Mouse (Mus musculus) cerebellum, adult 2 months (tissue): ENCODE results near the gene Grik4. TPM values are rescaled to one million over a fixed set of nuclear protein-coding genes. Genes with fewer than 3 reads are reported as not detected.

Experiments
- DNase-seq, 2 experiments: peaks; one replicate each; pipeline ENCODE4 v3.0.0; 2021
- H3K27ac ChIP-seq: fragments of 200-500 bp; 2 replicates; pipeline ENCODE4 v1.5.1; 2012; ENCODE audit warnings: low read length, control low read depth, inconsistent platforms; ENCODE audit not compliant: insufficient read depth
- H3K27me3 ChIP-seq: fragments of 200-500 bp; 2 replicates; pipeline ENCODE4 v1.6.1; 2012; ENCODE audit warnings: inconsistent platforms, mild to moderate bottlenecking, low read length, moderate library complexity; ENCODE audit not compliant: control insufficient read depth, insufficient read depth
- H3K4me1 ChIP-seq: fragments of 200-500 bp; 2 replicates; pipeline ENCODE4 v1.6.1; 2011; ENCODE audit warnings: low read length; ENCODE audit not compliant: control insufficient read depth, insufficient read depth
- H3K4me3 ChIP-seq: fragments of 200-500 bp; replicated peaks from 2 replicates; pipeline ENCODE3; 2011; ENCODE audit warnings: mild to moderate bottlenecking, low read depth, low read length, control low read depth; ENCODE audit not compliant: insufficient read depth
- CTCF ChIP-seq: fragments of 200-500 bp; IDR thresholded peaks from 2 replicates; pipeline ENCODE4 v1.5.1; 2011; ENCODE audit warnings: low read depth, mild to moderate bottlenecking, control low read depth, low read length, moderate library complexity, borderline replicate concordance; ENCODE audit not compliant: insufficient read depth
- POLR2A ChIP-seq: fragments of 200-500 bp; IDR thresholded peaks from 2 replicates; pipeline ENCODE4 v1.6.1; 2011; ENCODE audit warnings: low read length, control low read depth, borderline replicate concordance; ENCODE audit not compliant: insufficient read depth
- WGBS: fragments of 180-500 bp; shearing (Covaris S2); methylation state at CpG from one replicate; pipeline ENCODE4 v1.1.7; 2018; 5-methylcytosine and 5-hydroxymethylcytosine counted together
- polyA plus RNA-seq: library from polyadenylated mRNA; depleted of rRNA; stranded (reverse); fragments of >200 nt; gene quantifications from 2 replicates; pipeline ENCODE4 v1.2.3, GENCODE M21; 2012

Grik4 gene
- polyA plus RNA-seq, 1 experiment = 10.5 TPM

- TF ChIP-seq POLR2A (no peak), CTCF (no peak)
- H3K27me3 ChIP-seq = no peaks in the 10 kb centered on the region
- H3K4me1 ChIP-seq = no peaks in the 10 kb centered on the region
- WGBS = 74% methylated on average over 3 of the region's 3 CpGs
- no peak overlapping the region for H3K4me3 ChIP-seq
- H3K27ac ChIP-seq = no peak overlapping the region
- DNase-seq = no peak
Measured at GRCm38 (mm10) chr9:42858576-42858975, 85.7 kb downstream of the Grik4 start.

GRCm38 (mm10) chr9:42857756-42858155, 86.5 kb downstream of the Grik4 start:
- H3K27me3 ChIP-seq = no peaks in the 10 kb centered on the region
- 87% methylated on average over 3 of the region's 3 CpGs for WGBS
- H3K4me1 ChIP-seq = no peaks in the 10 kb centered on the region
- DNase-seq = no peak
- no peak overlapping the region for H3K27ac ChIP-seq
- H3K4me3 ChIP-seq = no peak overlapping the region
- TF ChIP-seq POLR2A (no peak), CTCF (no peak)

DNA sequence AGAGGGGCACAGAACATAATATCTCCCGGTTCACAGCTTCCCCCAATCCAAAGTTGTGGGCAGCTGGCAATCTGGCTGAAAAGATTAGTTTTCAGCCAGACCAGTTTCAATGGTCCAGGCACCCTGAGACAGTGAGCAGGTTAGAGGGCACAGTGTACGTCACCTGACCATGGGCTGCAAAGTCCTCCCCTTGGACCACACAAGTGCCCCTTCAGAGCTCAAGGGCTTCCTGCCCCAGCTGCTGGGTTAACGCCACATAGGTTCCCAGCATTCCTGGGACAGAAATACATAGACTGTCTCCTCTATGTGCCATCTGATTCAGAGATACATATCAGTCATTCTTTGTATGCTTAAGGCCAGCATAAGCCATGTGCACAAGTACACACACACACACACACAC, 91.2 kb downstream of the Grik4 start:
- DNase-seq = no peak

GRCm38 (mm10) chr9:42850063-42850462, 94.2 kb downstream of the Grik4 start:
- WGBS = 94% methylated on average over 6 of the region's 6 CpGs
- Histone ChIP-seq H3K4me1 (no peaks in the 10 kb centered on the region), H3K27me3 (no peaks in the 10 kb centered on the region), H3K4me3 (no peak overlapping the region), H3K27ac (no peak overlapping the region)
- DNase-seq = no peak
- TF ChIP-seq POLR2A = no peak
- TF ChIP-seq CTCF = no peak

More for the DNA sequence above, 91.2 kb downstream of the Grik4 start:
- Histone ChIP-seq H3K27me3 (no peaks in the 10 kb centered on the region), H3K4me3 (no peak overlapping the region), H3K4me1 (no peaks in the 10 kb centered on the region), H3K27ac (no peak overlapping the region)
- TF ChIP-seq POLR2A (no peak), CTCF (no peak)
- WGBS = 82% methylated on average over 3 of the region's 3 CpGs

DNA sequence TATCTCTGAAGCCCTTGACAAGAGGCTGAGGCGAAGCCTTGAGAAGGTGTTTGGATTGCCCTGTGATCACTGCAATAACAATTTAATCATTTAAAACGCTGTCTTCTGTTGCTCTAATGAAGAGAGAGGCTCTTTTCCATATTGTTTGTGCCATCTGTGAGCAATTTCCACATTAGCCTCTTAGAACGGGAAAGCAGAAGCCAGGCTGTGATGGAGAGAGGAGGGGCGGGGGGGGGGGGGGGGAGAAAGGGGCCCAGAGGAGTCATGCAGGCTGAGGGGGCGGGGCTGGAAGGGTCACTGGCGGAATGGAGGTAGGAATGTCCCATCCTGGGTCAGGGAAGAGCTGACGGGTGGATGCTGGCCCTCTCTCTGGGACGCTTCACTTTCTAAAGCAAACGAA, 96.2 kb downstream of the Grik4 start:
- no peaks in the 10 kb centered on the region for H3K4me1 ChIP-seq
- no peak for DNase-seq
- TF ChIP-seq POLR2A = no peak
- no peak for TF ChIP-seq CTCF
- 60% methylated on average over 9 of the region's 9 CpGs for WGBS
- no peak overlapping the region for H3K4me3 ChIP-seq
- H3K27ac ChIP-seq = no peak overlapping the region
- H3K27me3 ChIP-seq = no peaks in the 10 kb centered on the region

DNA sequence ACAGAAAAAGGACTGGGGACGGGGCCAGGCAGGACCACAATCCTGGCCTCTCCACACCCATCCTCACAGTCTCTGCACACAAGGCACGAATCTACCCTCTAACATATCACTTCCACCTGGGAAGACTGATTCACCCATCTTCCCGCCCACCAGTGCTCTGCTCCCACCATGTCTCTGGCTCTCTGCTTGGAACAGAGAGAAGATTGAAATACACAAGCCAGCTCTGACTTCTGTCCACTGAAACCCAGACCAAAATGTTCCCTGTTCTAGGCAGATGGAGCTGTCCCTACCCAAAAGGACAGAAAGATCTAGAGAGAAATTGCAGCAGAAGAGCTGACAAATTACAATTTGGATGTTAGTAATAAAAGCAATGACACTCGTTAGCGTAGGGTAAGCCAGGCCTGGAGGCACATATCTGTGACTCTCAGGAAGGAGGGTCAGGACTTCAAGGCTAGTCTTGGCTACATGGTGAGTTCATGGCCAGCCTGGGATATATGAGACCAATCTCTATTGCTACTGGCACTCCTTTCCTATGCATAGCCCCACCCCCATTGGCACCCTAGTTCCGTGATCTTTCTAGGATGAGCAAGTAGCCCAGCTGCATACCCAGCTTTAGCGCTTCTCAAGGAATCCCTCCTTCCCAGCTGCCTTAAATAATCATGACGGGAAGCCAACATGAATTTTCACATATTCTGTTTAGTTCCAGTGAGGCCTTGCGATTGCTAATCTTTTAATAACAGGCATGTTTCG, 97.4 kb downstream of the Grik4 start:
- 89% methylated on average over 10 of the region's 10 CpGs for WGBS
- H3K27me3 ChIP-seq = no peaks in the 10 kb centered on the region
- no peak overlapping the region for H3K27ac ChIP-seq
- no peak overlapping the region for H3K4me3 ChIP-seq
- no peaks in the 10 kb centered on the region for H3K4me1 ChIP-seq
- TF ChIP-seq POLR2A (no peak), CTCF (no peak)
- DNase-seq = no peak

DNA sequence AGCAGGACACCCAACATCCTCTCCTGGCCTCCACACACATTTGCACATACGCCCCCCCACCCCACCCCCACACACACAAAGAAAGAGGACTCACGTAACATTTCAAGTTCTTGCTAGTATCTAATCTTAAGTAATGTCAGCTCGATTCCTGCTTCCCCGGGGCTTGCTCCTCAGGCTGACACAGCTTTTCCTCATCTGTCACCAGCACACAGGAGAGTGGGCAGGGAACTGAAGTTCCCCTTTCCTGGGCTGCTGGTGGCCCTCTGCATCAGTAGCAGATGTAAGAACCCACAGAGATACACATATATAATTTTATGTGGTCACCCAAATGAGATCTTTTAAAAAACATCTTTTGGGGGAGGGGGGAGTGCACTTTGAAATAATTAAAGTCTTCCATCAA, 98.2 kb downstream of the Grik4 start:
- H3K4me1 ChIP-seq = no peaks in the 10 kb centered on the region
- DNase-seq = no peak
- H3K27ac ChIP-seq = no peak overlapping the region
- H3K27me3 ChIP-seq = no peaks in the 10 kb centered on the region
- WGBS = 85% methylated on average over 4 of the region's 4 CpGs
- no peak for TF ChIP-seq CTCF
- no peak overlapping the region for H3K4me3 ChIP-seq

- TF ChIP-seq POLR2A (no peak), CTCF (no peak)
- 49% methylated on average over 5 of the region's 5 CpGs for WGBS
- peak; percentile 53 to 62 for DNase-seq
- no peak overlapping the region for H3K4me3 ChIP-seq
- no peaks in the 10 kb centered on the region for H3K27me3 ChIP-seq
- no peaks in the 10 kb centered on the region for H3K4me1 ChIP-seq
- H3K27ac ChIP-seq = no peak overlapping the region
Measured at GRCm38 (mm10) chr9:42844301-42844700, 100.0 kb downstream of the Grik4 start.
